Mouse (Mus musculus): ENCODE measurements at regions not wholly inside any gene's neighbourhood (a gene's known extent, or its start where the extent isn't known, plus 50 kb on each side); places are given as distances from the start of the nearest gene placed in this dataset.

GRCm38 (mm10) chr3:144086176-144086575, 118.8 kb downstream of the Lmo4 start:
- DNase-seq: no peak
- no peak overlapping the region for H3K4me3 ChIP-seq (replicated peaks; ENCODE audit: extremely low read depth, low read depth, low read length)
- TF ChIP-seq POLR2A (IDR thresholded peaks at IDR 0.05; ENCODE audit: borderline replicate concordance, extremely low read depth, low read depth, low read length) (no peak), CTCF (IDR thresholded peaks at IDR 0.05; ENCODE audit: insufficient read depth, low read length) (no peak)
- WGBS: 75% methylated on average over 3 of the region's 3 CpGs
- H3K4me1 ChIP-seq (ENCODE audit: control insufficient read depth, insufficient read depth, low read length): no peaks in the 10 kb centered on the region

DNA sequence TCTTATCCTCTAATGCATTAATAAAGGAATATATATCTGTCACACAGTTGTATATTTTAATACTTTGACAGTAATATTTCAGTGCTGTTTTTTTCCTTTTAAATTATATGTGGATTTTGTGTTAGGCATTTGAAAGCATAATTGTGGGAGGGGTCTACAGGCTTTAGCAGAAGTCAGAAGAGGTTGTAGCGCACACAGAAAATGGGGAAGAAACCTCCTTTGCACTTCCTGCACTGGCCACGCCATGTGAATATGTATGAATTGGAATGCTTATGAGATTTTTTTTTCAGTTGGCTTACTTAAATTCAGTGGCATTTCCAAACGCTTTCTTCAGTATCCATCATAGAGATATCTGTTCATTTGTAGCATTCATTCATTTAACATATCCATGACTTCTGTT, 125.1 kb downstream of the Lmo4 start:
- no peak overlapping the region for H3K4me3 ChIP-seq (replicated peaks; ENCODE audit: extremely low read depth, low read depth, low read length)
- TF ChIP-seq CTCF (IDR thresholded peaks at IDR 0.05; ENCODE audit: insufficient read depth, low read length) (no peak), POLR2A (IDR thresholded peaks at IDR 0.05; ENCODE audit: borderline replicate concordance, extremely low read depth, low read depth, low read length) (no peak)
- no peak for DNase-seq
- no peaks in the 10 kb centered on the region for H3K4me1 ChIP-seq (ENCODE audit: control insufficient read depth, insufficient read depth, low read length)
- 78% methylated on average over 3 of the region's 3 CpGs for WGBS

DNA sequence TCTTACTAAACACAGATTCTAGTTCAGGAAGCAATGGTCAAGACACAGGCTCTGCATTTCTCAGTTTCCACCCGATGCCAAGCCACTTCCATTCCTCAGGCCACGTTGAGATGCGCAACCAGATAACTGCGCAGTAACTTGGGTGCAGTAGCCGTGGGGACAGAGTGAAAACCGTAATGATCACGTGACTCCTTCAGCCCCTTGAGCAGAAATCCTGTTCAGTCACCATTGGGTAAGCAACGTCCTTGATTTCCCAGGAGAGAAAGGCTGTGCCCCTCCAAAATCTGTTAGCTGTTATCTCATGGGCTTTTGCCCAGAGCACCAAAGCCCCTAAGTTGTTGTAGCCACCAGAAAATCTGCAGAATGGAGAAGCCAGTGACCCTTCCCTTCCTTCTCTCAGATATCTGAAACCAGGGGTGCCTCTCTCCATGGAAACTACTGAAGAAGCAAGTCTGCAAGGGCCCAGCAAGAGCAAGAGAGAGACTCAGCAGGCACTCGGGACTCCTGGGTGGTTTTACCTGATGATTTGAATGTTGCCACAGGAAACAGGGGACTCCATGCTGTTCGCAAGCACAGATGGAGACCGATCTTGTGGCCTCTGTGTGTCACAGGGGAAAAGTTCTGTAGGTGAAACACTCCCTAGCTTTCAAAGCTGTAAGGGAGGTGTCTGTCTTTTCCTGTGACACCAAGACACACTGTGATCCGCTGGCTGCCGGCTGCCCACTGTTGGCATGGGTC, 126.7 kb downstream of the Lmo4 start:
- WGBS: 74% methylated on average over 13 of the region's 13 CpGs
- no peaks in the 10 kb centered on the region for H3K4me1 ChIP-seq (ENCODE audit: control insufficient read depth, insufficient read depth, low read length)
- no peak for DNase-seq
- no peak overlapping the region for H3K4me3 ChIP-seq (replicated peaks; ENCODE audit: extremely low read depth, low read depth, low read length)
- TF ChIP-seq CTCF (IDR thresholded peaks at IDR 0.05; ENCODE audit: insufficient read depth, low read length) (no peak), POLR2A (IDR thresholded peaks at IDR 0.05; ENCODE audit: borderline replicate concordance, extremely low read depth, low read depth, low read length) (no peak)

DNA sequence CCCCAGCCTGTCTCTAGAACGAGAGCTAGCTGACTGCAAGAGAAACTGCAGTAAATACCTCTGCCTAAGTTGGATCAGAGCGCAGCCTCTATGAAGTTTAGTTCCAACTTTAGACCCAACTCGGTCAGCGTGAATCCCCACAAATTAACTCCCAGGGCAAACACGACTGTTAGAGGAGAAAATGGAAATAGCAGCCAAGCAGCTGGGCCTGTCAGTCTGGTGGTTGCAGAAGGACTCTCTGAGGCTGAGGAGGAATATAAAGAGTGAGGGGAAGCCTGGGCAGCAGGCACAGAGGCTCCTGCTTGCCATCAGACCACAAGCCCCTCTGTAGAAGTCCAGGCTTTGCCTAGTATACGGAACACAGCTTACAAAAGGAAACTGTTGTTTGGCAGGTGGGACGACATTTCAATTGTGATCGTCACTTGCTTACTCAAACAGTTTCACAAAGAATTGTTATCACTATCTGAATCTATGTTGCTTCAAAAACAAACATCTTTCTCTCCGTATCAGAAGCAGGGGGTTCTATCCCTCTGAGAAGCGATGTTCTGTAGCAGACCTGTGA, 135.0 kb downstream of the Lmo4 start:
- no peak for DNase-seq
- Histone ChIP-seq H3K4me1 (ENCODE audit: control insufficient read depth, insufficient read depth, low read length) (no peaks in the 10 kb centered on the region), H3K4me3 (replicated peaks; ENCODE audit: extremely low read depth, low read depth, low read length) (no peak overlapping the region)
- WGBS: 57% methylated on average over 10 of the region's 10 CpGs
- no peak for TF ChIP-seq CTCF (IDR thresholded peaks at IDR 0.05; ENCODE audit: insufficient read depth, low read length)
- TF ChIP-seq POLR2A (IDR thresholded peaks at IDR 0.05; ENCODE audit: borderline replicate concordance, extremely low read depth, low read depth, low read length): no peak

- no peak for TF ChIP-seq CTCF (IDR thresholded peaks at IDR 0.05; ENCODE audit: insufficient read depth, low read length)
- TF ChIP-seq POLR2A (IDR thresholded peaks at IDR 0.05; ENCODE audit: borderline replicate concordance, extremely low read depth, low read depth, low read length): no peak
- Histone ChIP-seq H3K4me3 (replicated peaks; ENCODE audit: extremely low read depth, low read depth, low read length) (no peak overlapping the region), H3K4me1 (ENCODE audit: control insufficient read depth, insufficient read depth, low read length) (no peaks in the 10 kb centered on the region)
- no peak for DNase-seq
- WGBS: 83% methylated on average over 3 of the region's 3 CpGs
Observed at GRCm38 (mm10) chr3:144067016-144067415, 138.0 kb downstream of the Lmo4 start.

DNA sequence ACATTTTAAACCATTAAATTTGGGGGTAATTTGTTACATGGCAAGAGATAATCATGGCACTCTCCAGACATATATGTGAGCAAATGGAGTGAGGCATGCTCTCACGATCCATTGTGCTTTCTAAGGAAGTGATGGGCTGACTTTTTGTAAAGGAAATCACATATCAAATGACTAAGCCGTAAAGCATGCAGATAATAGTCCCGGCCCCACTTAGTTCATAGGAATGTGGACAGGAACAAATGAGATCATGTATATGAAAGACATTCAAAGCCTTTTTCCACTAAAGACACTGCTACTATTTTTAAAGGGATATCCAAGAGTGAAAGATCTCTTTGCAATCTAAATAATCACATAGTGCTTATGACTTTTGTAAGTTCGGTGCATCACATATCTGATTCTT, 146.9 kb downstream of the Lmo4 start:
- no peak overlapping the region for H3K4me3 ChIP-seq (replicated peaks; ENCODE audit: extremely low read depth, low read depth, low read length)
- 35% methylated on average over 4 of the region's 4 CpGs for WGBS
- H3K4me1 ChIP-seq (ENCODE audit: control insufficient read depth, insufficient read depth, low read length): no peaks in the 10 kb centered on the region
- no peak for DNase-seq
- no peak for TF ChIP-seq CTCF (IDR thresholded peaks at IDR 0.05; ENCODE audit: insufficient read depth, low read length)

DNA sequence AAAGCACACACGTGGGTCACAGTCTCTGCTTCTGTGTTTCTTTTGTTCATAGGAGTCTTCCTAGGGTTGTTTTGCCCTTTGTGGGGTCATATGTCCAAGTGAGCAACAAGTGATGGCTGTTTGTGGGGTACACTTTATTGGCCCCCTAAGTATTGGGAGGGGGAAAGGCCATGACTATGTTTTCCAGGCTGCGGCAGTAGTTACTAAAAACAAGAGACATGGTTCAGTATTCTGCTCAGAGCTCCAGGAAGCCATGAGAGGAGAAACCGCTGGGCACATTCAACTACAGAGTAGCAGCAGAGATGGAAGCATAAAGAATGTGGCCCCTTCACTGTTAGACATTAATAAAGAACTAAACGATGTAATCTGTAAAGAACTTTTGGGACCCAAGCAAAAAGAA, 154.7 kb downstream of the Lmo4 start:
- 86% methylated on average over 4 of the region's 4 CpGs for WGBS
- TF ChIP-seq POLR2A (IDR thresholded peaks at IDR 0.05; ENCODE audit: borderline replicate concordance, extremely low read depth, low read depth, low read length): no peak
- TF ChIP-seq CTCF (IDR thresholded peaks at IDR 0.05; ENCODE audit: insufficient read depth, low read length): no peak

DNA sequence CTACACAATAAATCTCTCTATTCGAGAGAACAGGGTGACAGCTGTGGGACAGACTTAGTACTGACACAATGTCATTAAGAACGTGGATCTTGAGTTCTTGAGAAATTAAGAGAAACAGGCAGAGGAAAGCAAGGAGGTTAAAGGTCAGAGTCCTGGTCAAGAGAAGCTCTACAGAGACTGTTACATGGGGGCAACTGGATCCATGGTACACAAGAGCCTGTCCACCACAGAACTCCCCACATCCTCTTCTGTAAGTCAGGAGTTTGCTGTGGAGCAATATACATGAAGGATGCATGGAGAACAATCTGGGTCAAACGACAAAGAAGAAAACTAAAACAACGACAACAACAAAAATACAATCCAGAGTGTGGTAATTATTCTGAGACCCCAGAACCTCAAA, 155.8 kb downstream of the Lmo4 start:
- no peak overlapping the region for H3K4me3 ChIP-seq (replicated peaks; ENCODE audit: extremely low read depth, low read depth, low read length)
- TF ChIP-seq POLR2A (IDR thresholded peaks at IDR 0.05; ENCODE audit: borderline replicate concordance, extremely low read depth, low read depth, low read length): no peak
- no peak for TF ChIP-seq CTCF (IDR thresholded peaks at IDR 0.05; ENCODE audit: insufficient read depth, low read length)
- no peaks in the 10 kb centered on the region for H3K4me1 ChIP-seq (ENCODE audit: control insufficient read depth, insufficient read depth, low read length)
- no peak for DNase-seq
- 66% methylated on average over 4 of the region's 4 CpGs for WGBS

More for the DNA sequence above, 154.7 kb downstream of the Lmo4 start:
- Histone ChIP-seq H3K4me3 (replicated peaks; ENCODE audit: extremely low read depth, low read depth, low read length) (no peak overlapping the region), H3K4me1 (ENCODE audit: control insufficient read depth, insufficient read depth, low read length) (no peaks in the 10 kb centered on the region)
- DNase-seq: no peak

DNA sequence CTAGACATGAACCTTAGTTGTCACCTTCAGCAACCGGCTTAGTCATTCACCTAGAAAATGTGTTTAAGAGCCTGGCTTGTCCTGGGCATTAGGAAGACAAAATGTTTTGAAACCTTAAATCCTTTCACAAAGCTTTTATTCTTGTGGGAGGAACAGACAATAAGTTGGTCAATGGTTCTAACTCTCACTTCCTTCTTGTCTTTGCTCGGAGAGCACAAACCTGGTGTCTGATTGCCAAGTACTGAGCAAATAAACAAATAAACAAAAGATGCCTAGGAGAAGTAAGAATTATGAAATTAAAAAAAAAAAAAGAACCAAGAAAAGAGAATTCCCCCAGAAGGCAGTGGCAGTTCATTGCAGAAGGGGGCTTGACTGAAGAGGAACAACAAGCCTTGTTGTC, 160.7 kb downstream of the Lmo4 start:
- 73% methylated on average over 2 of the region's 2 CpGs for WGBS
- H3K4me1 ChIP-seq (ENCODE audit: control insufficient read depth, insufficient read depth, low read length): no peaks in the 10 kb centered on the region; the same call in 1 of the 2 replicates
- no peak overlapping the region for H3K4me3 ChIP-seq (replicated peaks; ENCODE audit: extremely low read depth, low read depth, low read length)
- no peak for DNase-seq
- TF ChIP-seq POLR2A (IDR thresholded peaks at IDR 0.05; ENCODE audit: borderline replicate concordance, extremely low read depth, low read depth, low read length) (no peak), CTCF (IDR thresholded peaks at IDR 0.05; ENCODE audit: insufficient read depth, low read length) (no peak)

GRCm38 (mm10) chr3:144041788-144042187, 163.2 kb downstream of the Lmo4 start:
- H3K4me1 ChIP-seq (ENCODE audit: control insufficient read depth, insufficient read depth, low read length): no peaks in the 10 kb centered on the region; the same call in 1 of the 2 replicates
- TF ChIP-seq CTCF (IDR thresholded peaks at IDR 0.05; ENCODE audit: insufficient read depth, low read length): no peak
- no peak for TF ChIP-seq POLR2A (IDR thresholded peaks at IDR 0.05; ENCODE audit: borderline replicate concordance, extremely low read depth, low read depth, low read length)
- WGBS: 80% methylated on average over 5 of the region's 5 CpGs
- no peak overlapping the region for H3K4me3 ChIP-seq (replicated peaks; ENCODE audit: extremely low read depth, low read depth, low read length)
- DNase-seq: no peak
